In genomic region chr4:125212176-125212530, GRCm38 (mm10) we compare ENCODE assay signal across 25 mouse cellular contexts.
A peak's percentile ranks its signal among the peaks of the same experiment; 100 is the strongest.
DNase-seq lines count a peak whose midpoint lies in the region; ATAC-seq and TF ChIP-seq lines count a peak whose summit lies in the region.
"Had no signal": no experiment of that assay in that cellular context is flagged by ENCODE, and none has a peak within 500 bp of the region (broad histone marks: within the 10 kb centered on the region; RNA-seq: fewer than 3 reads in every experiment).

No protein-coding gene starts in this region.

- H3K9me3 ChIP-seq in embryonic facial prominence, embryonic 11.5 days (replicated peaks; ENCODE audit: control insufficient read depth, low read length), result no peaks in the 10 kb centered on the region
- H3K9me3 ChIP-seq in embryonic facial prominence, embryonic 10.5 days, result peaks cover 12% of the 10 kb centered on the region
- H3K9me3 ChIP-seq in midbrain, embryonic 11.5 days (ENCODE audit: control insufficient read depth, low read length), result peaks cover 7% of the 10 kb centered on the region; the same call in 1 of the 2 replicates
- H3K9me3 ChIP-seq in midbrain, embryonic 13.5 days, result peaks cover 10% of the 10 kb centered on the region

- H3K27me3 ChIP-seq in embryonic facial prominence, embryonic 11.5 days (ENCODE audit: control insufficient read depth, insufficient read depth, low read length), result no peaks in the 10 kb centered on the region
- H3K27me3 ChIP-seq in embryonic facial prominence, embryonic 10.5 days (replicated peaks; ENCODE audit: low read depth, poor library complexity, severe bottlenecking), result peaks cover 17% of the 10 kb centered on the region
- H3K27me3 ChIP-seq in midbrain, embryonic 11.5 days (ENCODE audit: control insufficient read depth, insufficient read depth, low read length), result no peaks in the 10 kb centered on the region
- peaks cover 14% of the 10 kb centered on the region for H3K27me3 ChIP-seq in midbrain, embryonic 13.5 days
- H3K27me3 ChIP-seq in C2C12 (ENCODE audit: control insufficient read depth, insufficient read depth, insufficient read length) (no peaks in the 10 kb centered on the region), myocyte (ENCODE audit: control insufficient read depth, insufficient read depth, insufficient read length) (no peaks in the 10 kb centered on the region)
- H3K27me3 ChIP-seq: embryonic facial prominence, embryonic 12.5 days had no signal

- H3K27ac ChIP-seq in embryonic facial prominence, embryonic 11.5 days (replicated peaks; ENCODE audit: low read depth, low read length), result no peak overlapping the region
- no peak overlapping the region for H3K27ac ChIP-seq in embryonic facial prominence, embryonic 10.5 days (replicated peaks)
- no peak overlapping the region for H3K27ac ChIP-seq in midbrain, embryonic 11.5 days (ENCODE audit: low read depth, low read length)
- no peak overlapping the region for H3K27ac ChIP-seq in midbrain, embryonic 13.5 days
- H3K27ac ChIP-seq: embryonic facial prominence, embryonic 12.5 days; forebrain, embryonic 10.5 days; forebrain, embryonic 12.5 days had no signal

- TF ChIP-seq CTCF in C2C12 (IDR thresholded peaks at IDR 0.05; ENCODE audit: control insufficient read depth, insufficient read depth, insufficient read length), result no peak

- no peak overlapping the region for H3K4me2 ChIP-seq in embryonic facial prominence, embryonic 11.5 days (ENCODE audit: low read depth, low read length)
- H3K4me2 ChIP-seq in midbrain, embryonic 11.5 days, result no peak overlapping the region
- H3K4me2 ChIP-seq in midbrain, embryonic 13.5 days (replicated peaks), result no peak overlapping the region
- peak overlapping the region; percentile 90 for H3K4me2 ChIP-seq in myocyte (ENCODE audit: low read depth)
- H3K4me2 ChIP-seq: embryonic facial prominence, embryonic 12.5 days; forebrain, embryonic 12.5 days had no signal

- 49% methylated on average over 7 of the region's 7 CpGs for WGBS in embryonic facial prominence, embryonic 11.5 days
- 54% methylated on average over 7 of the region's 7 CpGs for WGBS in embryonic facial prominence, embryonic 10.5 days
- WGBS in midbrain, embryonic 11.5 days, result 54% methylated on average over 7 of the region's 7 CpGs
- WGBS in midbrain, embryonic 13.5 days, result 57% methylated on average over 7 of the region's 7 CpGs

- H3K79me2 ChIP-seq in C2C12 (ENCODE audit: control insufficient read depth, insufficient read depth) (no peaks in the 10 kb centered on the region), myocyte (ENCODE audit: control insufficient read depth, insufficient read depth) (peaks cover 12% of the 10 kb centered on the region)

- no peak for DNase-seq in embryonic facial prominence, embryonic 11.5 days (ENCODE audit: low spot score)
- DNase-seq in embryonic facial prominence, embryonic 10.5 days (ENCODE audit: low spot score), result no peak
- DNase-seq in midbrain, embryonic 11.5 days (ENCODE audit: low spot score, missing footprints), result peak; percentile 41
- no peak for DNase-seq in frontal cortex, postnatal 10 days (ENCODE audit: low spot score in 2 of 2)
- DNase-seq in thymus, adult 18-20 months, result no peak
- DNase-seq: adrenal gland, adult 8-10 months; adrenal gland, postnatal 14 days; adrenal gland, postnatal 36 days; B cell, adult 2 months; cerebellum, adult 11-12 months; cerebellum, adult 2 months; cerebellum, adult 9-10 months; cerebellum, postnatal 10 days; cerebellum, postnatal 25 days had no signal

- no peak overlapping the region for H3K4me3 ChIP-seq in embryonic facial prominence, embryonic 11.5 days (ENCODE audit: low read depth, low read length)
- H3K4me3 ChIP-seq in embryonic facial prominence, embryonic 10.5 days, result no peak overlapping the region
- no peak overlapping the region for H3K4me3 ChIP-seq in midbrain, embryonic 11.5 days (ENCODE audit: low read depth, low read length)
- no peak overlapping the region for H3K4me3 ChIP-seq in midbrain, embryonic 13.5 days (replicated peaks)
- H3K4me3 ChIP-seq in C2C12 (ENCODE audit: insufficient read depth, poor library complexity, severe bottlenecking), result no peak overlapping the region
- H3K4me3 ChIP-seq in myocyte, result no peak overlapping the region
- H3K4me3 ChIP-seq: embryonic facial prominence, embryonic 12.5 days; erythroblast, embryonic 14.5 days; forebrain, embryonic 10.5 days; forebrain, embryonic 12.5 days had no signal

- H3ac ChIP-seq in C2C12 (ENCODE audit: control insufficient read depth, insufficient read length, low read depth), result peak overlapping the region; percentile 2
- H3ac ChIP-seq in myocyte (ENCODE audit: control insufficient read depth, insufficient read length), result no peak overlapping the region

- H3K79me3 ChIP-seq in C2C12 (ENCODE audit: low read depth), result no peaks in the 10 kb centered on the region

- peak; percentile 14; the same call in 1 of the 2 replicates for ATAC-seq in embryonic facial prominence, embryonic 11.5 days (replicated peaks; ENCODE audit: insufficient number of reproducible peaks, low FRiP score, low TSS enrichment, low read depth)
- ATAC-seq in midbrain, embryonic 11.5 days (ENCODE audit: low FRiP score), result no peak
- ATAC-seq in midbrain, embryonic 13.5 days, result no peak
- ATAC-seq: activated CD4-positive, CD25-positive, alpha-beta regulatory T cell, adult 4 months; forebrain, embryonic 14.5 days; forebrain, embryonic 16.5 days; Patski had no signal

- no peak overlapping the region for H3K9ac ChIP-seq in embryonic facial prominence, embryonic 11.5 days (replicated peaks; ENCODE audit: low read length)
- H3K9ac ChIP-seq in midbrain, embryonic 11.5 days (ENCODE audit: low read length), result no peak overlapping the region
- no peak overlapping the region for H3K9ac ChIP-seq in midbrain, embryonic 13.5 days (replicated peaks)
- H3K9ac ChIP-seq: embryonic facial prominence, embryonic 12.5 days; forebrain, embryonic 12.5 days had no signal

- peaks cover 3% of the 10 kb centered on the region; the same call in 1 of the 2 replicates for H3K4me1 ChIP-seq in embryonic facial prominence, embryonic 11.5 days (ENCODE audit: control insufficient read depth, insufficient read depth, low read length)
- peaks cover 20% of the 10 kb centered on the region for H3K4me1 ChIP-seq in embryonic facial prominence, embryonic 10.5 days
- no peaks in the 10 kb centered on the region for H3K4me1 ChIP-seq in midbrain, embryonic 11.5 days (ENCODE audit: control insufficient read depth, insufficient read depth, low read length)
- peaks cover 8% of the 10 kb centered on the region; the same call in 1 of the 2 replicates for H3K4me1 ChIP-seq in midbrain, embryonic 13.5 days (replicated peaks)
- H3K4me1 ChIP-seq: forebrain, embryonic 12.5 days had no signal

- no peak for TF ChIP-seq POLR2A in myocyte (IDR thresholded peaks at IDR 0.05; ENCODE audit: insufficient read length, low read depth)

- H3K36me3 ChIP-seq in embryonic facial prominence, embryonic 11.5 days (replicated peaks; ENCODE audit: control insufficient read depth, insufficient read depth, low read depth, low read length), result no peaks in the 10 kb centered on the region
- H3K36me3 ChIP-seq in embryonic facial prominence, embryonic 10.5 days (replicated peaks), result no peaks in the 10 kb centered on the region
- no peaks in the 10 kb centered on the region for H3K36me3 ChIP-seq in midbrain, embryonic 11.5 days (ENCODE audit: control insufficient read depth, insufficient read depth, low read length)
- no peaks in the 10 kb centered on the region for H3K36me3 ChIP-seq in midbrain, embryonic 13.5 days
- H3K36me3 ChIP-seq in C2C12 (ENCODE audit: control insufficient read depth, insufficient read depth) (no peaks in the 10 kb centered on the region), myocyte (ENCODE audit: control insufficient read depth, insufficient read depth) (no peaks in the 10 kb centered on the region)
- H3K36me3 ChIP-seq: embryonic facial prominence, embryonic 12.5 days; forebrain, embryonic 10.5 days; forebrain, embryonic 12.5 days had no signal

TF ChIP-seq in C2C12, 6 proteins besides CTCF, POLR2A, EP300 and RAD21:
- TF ChIP-seq MYOD1 (IDR thresholded peaks at IDR 0.05; ENCODE audit: control insufficient read depth, insufficient read length, low read depth), result no peak
- TF ChIP-seq USF1 (IDR thresholded peaks at IDR 0.05; ENCODE audit: low read depth), result no peak
- TF ChIP-seq MYOG (IDR thresholded peaks at IDR 0.05; ENCODE audit: control insufficient read depth, extremely low read depth, insufficient read length), result no peak
- no peak for TF ChIP-seq FOSL1 (IDR thresholded peaks at IDR 0.05; ENCODE audit: insufficient read depth, low read length, poor library complexity, severe bottlenecking)

TF ChIP-seq in myocyte, 11 proteins besides CTCF, POLR2A, EP300 and RAD21:
- TF ChIP-seq MYOG (IDR thresholded peaks at IDR 0.05; ENCODE audit: control insufficient read depth in 1 of 3, insufficient read depth in 1 of 3, insufficient read length in 2 of 3, low read depth in 2 of 3), result peak in 1 of 3 experiments; percentile 34
- no peak for TF ChIP-seq CEBPB (IDR thresholded peaks at IDR 0.05; ENCODE audit: insufficient read depth, poor library complexity, severe bottlenecking)
